ENCODE assay signal across 23 mouse cellular contexts in the genomic region with DNA sequence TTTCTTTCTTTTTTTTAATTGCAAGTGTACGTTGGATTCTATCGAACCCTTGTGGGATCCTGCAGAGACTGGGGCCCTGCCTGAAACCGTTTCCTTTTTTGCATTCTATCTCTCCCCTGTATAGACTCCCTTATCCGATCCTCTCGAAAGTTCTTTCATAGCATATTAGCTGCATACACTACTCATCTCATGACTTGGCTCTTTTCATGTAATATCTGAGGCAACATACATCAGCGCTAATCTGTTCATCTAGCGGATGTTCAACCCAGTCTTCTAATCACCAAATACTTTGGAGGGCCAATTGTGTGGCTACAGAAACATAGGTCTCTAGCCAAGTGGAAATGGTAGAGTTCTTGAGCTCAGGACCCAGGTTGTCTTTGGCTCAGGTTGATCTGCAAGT. TPM values are rescaled to one million over a fixed set of nuclear protein-coding genes. Genes with fewer than 3 reads are reported as not detected.
DNase-seq lines count a peak whose midpoint lies in the region; ATAC-seq and TF ChIP-seq lines count a peak whose summit lies in the region.
"Had no signal": no experiment of that assay in that cellular context is flagged by ENCODE, and none has a peak within 500 bp of the region (broad histone marks: within the 10 kb centered on the region; RNA-seq: fewer than 3 reads in every experiment).

No protein-coding gene starts in this region.

- H3K4me2 ChIP-seq in liver, embryonic 13.5 days, result no peak overlapping the region
- no peak overlapping the region for H3K4me2 ChIP-seq in liver, embryonic 15.5 days
- H3K4me2 ChIP-seq: embryonic facial prominence, embryonic 12.5 days; embryonic facial prominence, embryonic 15.5 days; hindbrain, embryonic 12.5 days; hindbrain, embryonic 15.5 days had no signal

- no peak overlapping the region for H3K4me3 ChIP-seq in liver, embryonic 13.5 days (replicated peaks)
- H3K4me3 ChIP-seq in G1E (ENCODE audit: low read depth, low read length), result no peak overlapping the region
- no peak overlapping the region for H3K4me3 ChIP-seq in liver, embryonic 15.5 days (replicated peaks)
- H3K4me3 ChIP-seq: embryonic facial prominence, embryonic 12.5 days; embryonic facial prominence, embryonic 15.5 days; gastrocnemius, adult 2 months; heart, adult 2 months; heart, embryonic 10.5 days; hindbrain, embryonic 12.5 days; hindbrain, embryonic 15.5 days had no signal

- H3K36me3 ChIP-seq in liver, embryonic 13.5 days, result no peaks in the 10 kb centered on the region
- H3K36me3 ChIP-seq in G1E (replicated peaks), result no peaks in the 10 kb centered on the region
- H3K36me3 ChIP-seq in liver, embryonic 15.5 days (replicated peaks), result no peaks in the 10 kb centered on the region
- H3K36me3 ChIP-seq: embryonic facial prominence, embryonic 12.5 days; embryonic facial prominence, embryonic 15.5 days; heart, embryonic 10.5 days; hindbrain, embryonic 12.5 days; hindbrain, embryonic 15.5 days had no signal

- TF ChIP-seq CTCF in G1E (IDR thresholded peaks at IDR 0.05; ENCODE audit: low read depth, low read length), result no peak

- WGBS in liver, embryonic 13.5 days (ENCODE audit: insufficient replicate concordance), result 64% methylated on average over 7 of the region's 7 CpGs
- WGBS in liver, embryonic 15.5 days (ENCODE audit: insufficient replicate concordance), result 66% methylated on average over 7 of the region's 7 CpGs

- peak; percentile 47 for ATAC-seq in liver, embryonic 13.5 days (ENCODE audit: low read depth)
- peak; percentile 72 for ATAC-seq in G1E (ENCODE audit: extremely low read depth, insufficient number of reproducible peaks, low FRiP score, poor library complexity, severe bottlenecking)
- 0 out of 2 replicates have a peak, but pooled peaks have one; percentile 10 for ATAC-seq in liver, embryonic 15.5 days (ENCODE audit: insufficient read depth)
- peak; percentile 44; the same call in 1 of the 2 replicates for ATAC-seq in megakaryocyte-erythroid progenitor cell, adult 5-6 weeks (replicated peaks; ENCODE audit: low FRiP score, low TSS enrichment, poor library complexity, severe bottlenecking)
- ATAC-seq: forebrain, embryonic 14.5 days; forebrain, postnatal 0 days had no signal

- no peak for DNase-seq in liver, embryonic 13.5 days
- DNase-seq in liver, result no peak
- peak; percentile 4 for DNase-seq in G1E (ENCODE audit: low spot score)
- DNase-seq in spleen, postnatal 10 days (ENCODE audit: low spot score in 2 of 2), result no peak
- DNase-seq in left cerebral cortex, postnatal 36 days (ENCODE audit: low spot score in 2 of 2), result no peak
- DNase-seq: adrenal gland, adult 2 months; adrenal gland, postnatal 14 days; cerebellum, adult 11 months; cerebellum, adult 2 months; cerebellum, adult 9-11 months; cerebellum, postnatal 25 days; forebrain, postnatal 0 days; gastrocnemius, adult 2 months; gastrocnemius, postnatal 25 days; heart, adult 2 months had no signal

- no peak overlapping the region for H3K27ac ChIP-seq in liver, embryonic 13.5 days
- H3K27ac ChIP-seq in liver, embryonic 15.5 days (replicated peaks), result no peak overlapping the region
- H3K27ac ChIP-seq: embryonic facial prominence, embryonic 12.5 days; embryonic facial prominence, embryonic 15.5 days; gastrocnemius, adult 2 months; heart, adult 2 months; heart, embryonic 10.5 days; hindbrain, embryonic 12.5 days; hindbrain, embryonic 15.5 days had no signal

- H3K9me3 ChIP-seq in liver, embryonic 13.5 days (replicated peaks), result no peaks in the 10 kb centered on the region
- no peaks in the 10 kb centered on the region for H3K9me3 ChIP-seq in G1E (replicated peaks)
- H3K9me3 ChIP-seq in liver, embryonic 15.5 days (replicated peaks), result no peaks in the 10 kb centered on the region
- H3K9me3 ChIP-seq: embryonic facial prominence, embryonic 12.5 days; embryonic facial prominence, embryonic 15.5 days; heart, embryonic 10.5 days; hindbrain, embryonic 12.5 days; hindbrain, embryonic 15.5 days had no signal

- intact Hi-C loops in left cerebral cortex, postnatal 36 days (cut with DNase I), result no loop called here

- H3K4me1 ChIP-seq in liver, embryonic 13.5 days (replicated peaks), result peaks cover 17% of the 10 kb centered on the region
- H3K4me1 ChIP-seq in G1E (ENCODE audit: insufficient read depth, low read depth, low read length), result peaks cover 21% of the 10 kb centered on the region
- H3K4me1 ChIP-seq in liver, embryonic 15.5 days (replicated peaks), result peaks cover 13% of the 10 kb centered on the region
- H3K4me1 ChIP-seq: embryonic facial prominence, embryonic 12.5 days; embryonic facial prominence, embryonic 15.5 days; heart, embryonic 10.5 days; hindbrain, embryonic 12.5 days; hindbrain, embryonic 15.5 days had no signal

- no peaks in the 10 kb centered on the region for H3K27me3 ChIP-seq in liver, embryonic 13.5 days
- no peaks in the 10 kb centered on the region for H3K27me3 ChIP-seq in G1E (ENCODE audit: insufficient read depth, low read length)
- H3K27me3 ChIP-seq in liver, embryonic 15.5 days, result no peaks in the 10 kb centered on the region
- H3K27me3 ChIP-seq: embryonic facial prominence, embryonic 12.5 days; embryonic facial prominence, embryonic 15.5 days; hindbrain, embryonic 12.5 days; hindbrain, embryonic 15.5 days had no signal

- H3K9ac ChIP-seq in liver, embryonic 13.5 days, result no peak overlapping the region
- H3K9ac ChIP-seq in liver, embryonic 15.5 days, result no peak overlapping the region
- H3K9ac ChIP-seq: embryonic facial prominence, embryonic 12.5 days; embryonic facial prominence, embryonic 15.5 days; forebrain, postnatal 0 days; hindbrain, embryonic 12.5 days; hindbrain, embryonic 15.5 days had no signal

RNA-seq across cellular contexts. Expression of a gene that starts 17.6 kb away (rescaled TPM):
- polyA plus RNA-seq in liver, embryonic 13.5 days (2015; fragmentation: Nextera tagmentation; extraction: Ambion mirVana), result 18.4 and 19.7 TPM in 2 replicates
- total RNA-seq in G1E (2014; fragmentation: Nextera tagmentation) (16.0 and 21.0 TPM in 2 replicates), G1E (2017) (44.4 and 50.8 TPM in 2 replicates)
- 1.6 and 1.8 TPM in 2 replicates for polyA plus RNA-seq in G1E (2012)
- 13.3 and 13.5 TPM in 2 replicates for polyA plus RNA-seq in liver, embryonic 15.5 days (2015; fragmentation: Nextera tagmentation; extraction: Ambion mirVana)
- 15.2 and 29.6 TPM in 2 replicates for total RNA-seq in megakaryocyte-erythroid progenitor cell, adult 5-6 weeks (2014; fragmentation: Nextera tagmentation)
- total RNA-seq in megakaryocyte-erythroid progenitor cell, adult 5-6 weeks (2017), result 17.9 and 21.4 TPM in 2 replicates
- 10 to 100 TPM; 34.5 to 37.9 TPM for total RNA-seq in left cerebral cortex, postnatal 36 days (2021)

Comparison
In these comparisons a context has a peak if more than half of its experiments do, and no peak if none do; other contexts are left out.
1. ATAC-seq: peak in every context shown above with its lines; median percentile 72 in G1E; 47 in liver, embryonic 13.5 days; 44 in megakaryocyte-erythroid progenitor cell, adult 5-6 weeks; 10 in liver, embryonic 15.5 days.